Mouse (Mus musculus) MN1 (cell line): ENCODE results near the gene Erbb3.
A peak's percentile ranks its signal among the peaks of the same experiment; 100 is the strongest.
"Not testable (repeated sequence)": the region's sequence is repeated elsewhere in the genome, so short reads cannot be mapped to it uniquely, and the experiment has no call there.

Source experiments
- DNase-seq: peaks from one replicate; pipeline ENCODE4 v3.0.0-alpha.2; 2016; ENCODE audit warnings: low spot score

The Erbb3 gene

DNA sequence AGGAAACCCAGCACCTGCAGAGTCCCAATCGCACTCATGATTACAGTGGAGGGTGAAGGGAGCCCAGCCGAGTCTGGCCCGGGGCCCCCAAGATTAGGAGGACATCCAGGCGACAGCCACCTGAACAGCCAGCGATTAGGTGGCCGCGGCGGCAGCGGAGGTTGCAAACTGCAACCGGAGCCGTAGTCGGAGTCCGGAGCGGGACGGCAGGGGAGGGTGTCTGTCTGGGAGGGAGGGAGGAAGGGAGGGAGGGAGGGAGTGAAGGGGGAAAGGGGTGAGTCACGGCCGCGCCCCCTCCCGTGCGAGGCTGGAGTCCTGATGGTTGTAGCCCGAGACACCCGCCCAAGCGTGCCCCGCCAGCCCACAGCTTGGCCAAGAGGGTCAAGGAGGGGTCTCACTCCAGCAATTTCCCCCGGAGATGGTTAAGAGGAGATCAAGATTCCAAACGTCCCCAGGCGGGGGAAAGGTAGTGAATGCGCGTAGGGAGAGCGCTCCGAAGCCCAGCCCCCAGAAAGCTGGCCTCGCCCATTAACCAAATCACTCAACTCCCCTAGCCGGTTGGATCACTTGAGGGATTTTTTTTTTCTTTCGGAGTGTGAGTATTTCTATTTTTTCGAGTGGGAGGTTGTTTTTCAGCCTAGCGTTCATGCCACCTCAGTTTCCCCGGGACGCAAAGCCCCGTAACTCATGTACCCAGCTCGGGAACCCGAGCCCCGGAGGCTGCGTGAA, at the start of gene Erbb3:
Gene Erbb3, minus strand, starts transcription at position 189 of the 729 bp plus-strand sequence.
- DNase-seq: peak; percentile 81

GRCm38 (mm10) chr10:128637011-128637410, 47.6 kb upstream of the Erbb3 start:
- no peak for DNase-seq

DNA sequence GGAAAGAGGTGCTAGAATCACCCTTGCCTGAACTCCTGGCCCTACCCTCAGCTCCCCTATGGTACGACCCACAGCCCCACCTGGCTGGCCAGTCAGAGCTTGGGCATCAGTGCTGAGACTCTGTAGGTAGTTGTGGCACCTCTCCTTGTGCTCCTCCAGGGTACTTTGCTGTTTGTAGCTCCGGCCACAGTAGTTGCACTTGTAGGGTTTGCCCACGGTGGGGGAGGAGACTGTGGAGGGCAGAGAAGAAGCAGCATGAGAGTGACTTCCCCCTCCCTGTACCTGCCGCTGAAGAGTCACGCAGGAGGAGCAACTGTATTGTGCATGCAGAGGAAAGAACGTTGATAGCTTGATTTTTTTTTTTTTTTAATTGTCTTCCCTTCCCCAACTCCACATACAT, 47.1 kb upstream of the Erbb3 start:
- DNase-seq: no peak

DNA sequence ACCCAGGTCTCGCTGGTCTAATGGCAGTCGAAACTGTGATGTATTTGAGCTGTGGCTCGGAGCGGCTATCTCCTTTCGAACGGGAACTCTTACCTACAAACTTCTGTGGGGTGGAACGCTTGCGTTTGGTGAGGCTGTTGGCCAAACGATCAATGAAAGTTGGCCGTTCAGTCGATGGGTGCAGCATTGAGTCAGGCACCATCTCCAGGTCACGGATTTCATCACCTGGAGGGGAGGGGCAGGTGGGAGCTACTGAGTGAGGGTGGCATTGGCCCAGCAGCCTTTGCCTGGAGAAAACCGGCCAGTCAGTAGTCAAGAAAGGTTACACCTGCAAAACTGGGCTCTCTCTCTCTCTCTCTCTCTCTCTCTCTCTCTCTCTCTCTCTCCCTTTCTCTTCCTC, 46.2 kb upstream of the Erbb3 start:
- DNase-seq: no peak

- no peak for DNase-seq
Observed at GRCm38 (mm10) chr10:128631571-128631970, 42.1 kb upstream of the Erbb3 start.

DNA sequence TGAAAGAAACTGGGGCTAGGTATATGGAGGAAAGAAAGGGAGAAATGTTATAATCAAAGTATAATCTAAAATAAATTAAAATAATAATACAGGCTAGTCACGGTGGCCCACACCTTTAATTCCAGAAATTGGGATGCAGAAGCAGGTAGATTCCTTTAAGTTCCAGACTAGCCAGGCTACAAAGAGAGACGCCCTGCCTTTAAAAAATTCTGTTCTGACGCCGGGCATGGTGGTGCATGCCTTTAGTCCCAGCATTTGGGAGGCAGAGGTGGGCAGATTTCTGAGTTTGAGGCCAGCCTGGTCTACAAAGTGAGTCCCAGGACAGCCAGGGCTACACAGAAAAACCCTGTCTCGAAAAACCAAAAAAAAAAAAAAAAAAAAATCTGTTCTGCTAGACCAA, 40.9 kb upstream of the Erbb3 start:
- DNase-seq: not testable (repeated sequence)

DNA sequence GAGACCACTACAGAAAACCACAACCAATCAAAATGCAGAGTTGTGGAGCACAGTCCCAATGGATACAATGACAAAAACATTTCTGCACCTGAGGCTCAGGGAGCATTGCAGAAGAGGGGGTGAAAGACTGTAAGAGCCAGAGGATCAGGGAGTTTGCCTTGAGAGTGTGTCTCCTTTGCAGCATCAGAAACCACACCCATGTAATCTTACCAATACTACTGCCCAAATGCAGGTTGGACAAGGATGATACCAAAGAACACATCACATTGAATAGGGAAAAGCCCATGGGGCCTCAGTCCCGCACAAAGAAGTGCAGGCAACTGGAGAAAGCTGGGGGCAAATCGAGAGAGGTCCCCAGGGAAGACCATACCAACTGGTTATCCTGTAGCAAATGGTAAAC, 40.3 kb upstream of the Erbb3 start:
- no peak for DNase-seq

GRCm38 (mm10) chr10:128627398-128628317, 38.2 kb upstream of the Erbb3 start:
- no peak for DNase-seq

GRCm38 (mm10) chr10:128626311-128627310, 37.2 kb upstream of the Erbb3 start, which contains the start of gene Rps26:
Gene Rps26 (minus strand): TSS chr10:128626747.
- peak; percentile 100 for DNase-seq

DNA sequence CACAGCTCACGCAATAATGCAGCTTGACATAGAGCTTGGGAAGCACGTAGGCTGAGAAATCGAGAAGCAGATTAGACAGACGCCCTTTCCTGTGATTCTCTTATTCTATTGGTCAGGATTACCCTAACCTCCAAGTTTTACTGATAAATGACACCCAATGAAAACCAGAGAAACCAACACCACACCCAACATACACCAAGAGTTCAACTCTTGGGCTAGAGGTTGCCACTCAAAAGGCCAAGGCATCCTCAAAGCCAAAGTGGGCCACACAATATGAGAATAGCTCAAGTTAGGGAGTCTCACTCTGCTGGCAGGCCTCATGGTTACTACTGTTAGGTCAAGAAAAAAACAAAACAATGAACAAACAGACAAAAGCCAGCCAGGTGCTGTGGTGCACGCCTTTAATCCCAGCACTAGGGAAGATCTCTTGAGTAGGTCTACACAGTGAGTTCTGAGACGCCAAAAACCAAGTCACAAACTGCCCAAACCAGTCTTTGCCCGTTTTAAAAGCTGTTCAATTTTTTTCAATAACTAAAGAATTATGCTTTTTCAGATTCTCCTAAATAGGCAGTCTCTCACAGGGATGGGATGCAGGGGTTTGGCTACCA, 35.9 kb upstream of the Erbb3 start:
- DNase-seq: peak; percentile 56

- DNase-seq: peak; percentile 37
Observed at GRCm38 (mm10) chr10:128623106-128623613, 33.7 kb upstream of the Erbb3 start.

- DNase-seq: peak; percentile 35
Observed at GRCm38 (mm10) chr10:128622702-128623101, 33.2 kb upstream of the Erbb3 start.

- DNase-seq: no peak
Observed at GRCm38 (mm10) chr10:128621986-128622520, 32.6 kb upstream of the Erbb3 start.

GRCm38 (mm10) chr10:128620241-128620640, 30.8 kb upstream of the Erbb3 start:
- DNase-seq: no peak

- DNase-seq: not testable (repeated sequence)
Observed at GRCm38 (mm10) chr10:128619148-128619547, 29.7 kb upstream of the Erbb3 start.

DNA sequence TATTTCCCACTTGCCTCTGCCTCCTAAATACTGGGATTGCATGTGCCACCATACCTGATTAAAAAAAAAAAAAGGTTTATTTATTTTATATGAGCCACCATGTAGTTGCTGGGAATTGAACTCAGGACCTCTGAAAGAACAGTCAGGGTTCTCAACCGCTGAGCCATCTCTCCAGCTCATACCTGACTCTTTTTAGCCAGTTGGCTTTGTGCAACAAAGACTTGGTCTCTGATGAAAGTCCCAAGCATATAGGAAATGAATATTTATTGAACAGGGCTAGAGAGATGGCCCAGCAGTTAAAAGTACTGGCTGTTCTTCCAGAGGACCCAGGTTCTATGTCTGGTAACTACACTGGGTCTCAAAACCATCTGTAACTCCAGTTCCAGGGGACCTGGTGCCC, 29.1 kb upstream of the Erbb3 start:
- no peak for DNase-seq

DNA sequence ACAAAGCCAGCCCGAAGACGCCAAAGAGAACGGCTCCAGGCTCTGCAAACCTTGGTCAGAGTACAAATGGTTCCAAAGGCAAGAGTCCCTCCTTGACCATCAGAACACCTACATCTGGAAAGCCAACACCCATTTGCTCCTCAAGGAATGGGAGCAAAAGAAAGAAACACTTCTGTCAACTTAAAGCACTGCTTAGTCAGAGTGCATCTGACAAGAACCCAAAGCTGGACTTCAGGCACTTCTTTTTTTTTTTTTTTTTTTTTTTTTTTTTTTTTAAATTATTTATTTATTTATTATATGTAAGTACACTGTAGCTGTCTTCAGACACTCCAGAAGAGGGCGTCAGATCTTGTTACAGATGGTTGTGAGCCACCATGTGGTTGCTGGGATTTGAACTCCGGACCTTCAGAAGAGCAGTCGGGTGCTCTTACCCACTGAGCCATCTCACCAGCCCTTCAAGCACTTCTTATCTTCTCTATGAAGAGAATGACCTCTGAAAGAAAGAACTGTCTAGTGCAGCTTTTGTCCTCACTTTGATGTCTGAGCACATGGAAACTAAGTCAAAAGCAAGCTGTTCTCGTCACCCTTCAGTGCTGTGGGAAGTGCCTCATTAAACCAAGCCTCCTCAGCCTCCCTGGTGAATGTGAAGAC, 26.5 kb upstream of the Erbb3 start:
- not testable (repeated sequence) for DNase-seq

DNA sequence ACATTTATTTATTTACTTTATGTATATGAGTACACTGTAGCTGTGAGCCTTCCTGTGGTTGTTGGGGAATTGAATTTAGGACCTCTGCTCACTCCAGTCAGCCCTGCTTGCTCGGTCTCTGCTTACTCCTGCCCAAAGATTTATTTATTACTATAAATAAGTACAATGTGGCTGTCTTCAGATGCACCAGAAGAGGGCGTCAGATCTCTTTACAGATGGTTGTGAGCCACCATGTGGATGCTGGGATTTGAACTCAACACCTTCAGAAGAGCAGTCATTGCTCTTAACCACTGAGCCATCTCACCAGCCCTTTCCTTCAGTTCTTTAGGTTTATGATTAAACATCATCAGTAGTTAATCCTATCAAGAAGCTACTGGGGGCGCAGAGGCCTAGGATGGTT, 25.5 kb upstream of the Erbb3 start:
- no peak for DNase-seq

- not testable (repeated sequence) for DNase-seq
Observed at GRCm38 (mm10) chr10:128613820-128614219, 24.4 kb upstream of the Erbb3 start.

DNA sequence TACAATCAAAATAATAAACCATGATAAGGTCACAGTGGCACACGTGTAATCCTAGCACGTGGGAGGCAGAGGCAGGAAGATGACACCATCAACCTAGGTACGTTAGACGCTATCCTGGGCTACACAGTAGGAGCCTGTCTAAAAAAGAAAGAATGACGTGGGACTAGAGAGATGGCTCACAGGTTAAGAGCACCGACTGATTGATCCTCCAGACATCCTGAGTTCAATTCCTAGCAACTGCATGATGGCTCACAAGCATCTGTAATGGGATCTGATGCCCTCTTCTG, 23.6 kb upstream of the Erbb3 start:
- no peak for DNase-seq
